Mouse (Mus musculus): ENCODE results near the gene Zfhx3. TPM values are rescaled to one million over a fixed set of nuclear protein-coding genes. Genes with fewer than 3 reads are reported as not detected.

Gene Zfhx3
- polyA plus RNA-seq, 1 experiment, result 2.2 TPM

DNA sequence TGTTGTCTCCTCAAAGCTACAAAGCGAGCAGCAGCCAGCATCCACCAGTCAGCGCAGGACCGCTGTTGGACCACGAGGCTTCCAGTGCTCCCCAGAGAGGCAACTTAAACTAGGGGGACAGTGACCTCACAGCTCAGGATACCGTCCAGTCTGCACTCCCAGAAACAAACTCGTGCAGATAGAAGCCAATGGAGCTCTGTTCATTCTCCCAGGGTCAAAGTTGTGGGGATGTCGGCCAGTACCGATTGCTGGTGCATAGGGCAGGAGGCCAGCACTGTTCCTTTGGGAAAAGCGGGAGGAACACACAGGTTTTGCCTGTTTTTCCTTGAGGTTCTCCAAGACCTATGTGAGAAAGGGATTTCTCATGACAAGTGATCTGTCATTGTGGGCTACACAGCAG is 982.1 kb downstream of the Zfhx3 start:
- DNase-seq (ENCODE audit: low read depth), result no peak

DNA sequence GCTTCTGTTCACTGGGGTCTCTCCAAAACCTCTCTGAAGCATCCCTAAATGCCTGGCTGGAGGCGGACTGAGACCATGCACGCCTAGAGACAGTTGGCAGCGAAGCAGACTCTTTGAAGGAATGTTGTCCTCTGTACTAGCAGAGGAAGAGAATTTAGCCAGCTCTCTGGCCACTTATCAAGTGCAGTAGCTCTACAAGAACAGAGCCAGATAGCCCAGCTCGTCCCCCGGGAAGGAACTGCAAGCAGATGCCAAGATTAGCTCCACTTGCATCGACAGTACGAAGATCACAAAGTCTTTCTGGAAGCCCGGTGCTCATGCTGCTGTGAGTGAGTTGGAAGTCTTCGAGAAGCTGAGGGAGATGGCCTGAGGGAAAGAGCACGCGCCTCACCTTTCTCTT is 983.7 kb downstream of the Zfhx3 start:
- DNase-seq (ENCODE audit: low read depth), result no peak

GRCm38 (mm10) chr8:108930635-108931034 is 988.2 kb downstream of the Zfhx3 start:
- no peak for DNase-seq (ENCODE audit: low read depth)

- DNase-seq (ENCODE audit: low read depth), result no peak
Measured at GRCm38 (mm10) chr8:108931837-108932236, 989.4 kb downstream of the Zfhx3 start.

GRCm38 (mm10) chr8:108932729-108933128 is 990.3 kb downstream of the Zfhx3 start:
- no peak for DNase-seq (ENCODE audit: low read depth)

DNA sequence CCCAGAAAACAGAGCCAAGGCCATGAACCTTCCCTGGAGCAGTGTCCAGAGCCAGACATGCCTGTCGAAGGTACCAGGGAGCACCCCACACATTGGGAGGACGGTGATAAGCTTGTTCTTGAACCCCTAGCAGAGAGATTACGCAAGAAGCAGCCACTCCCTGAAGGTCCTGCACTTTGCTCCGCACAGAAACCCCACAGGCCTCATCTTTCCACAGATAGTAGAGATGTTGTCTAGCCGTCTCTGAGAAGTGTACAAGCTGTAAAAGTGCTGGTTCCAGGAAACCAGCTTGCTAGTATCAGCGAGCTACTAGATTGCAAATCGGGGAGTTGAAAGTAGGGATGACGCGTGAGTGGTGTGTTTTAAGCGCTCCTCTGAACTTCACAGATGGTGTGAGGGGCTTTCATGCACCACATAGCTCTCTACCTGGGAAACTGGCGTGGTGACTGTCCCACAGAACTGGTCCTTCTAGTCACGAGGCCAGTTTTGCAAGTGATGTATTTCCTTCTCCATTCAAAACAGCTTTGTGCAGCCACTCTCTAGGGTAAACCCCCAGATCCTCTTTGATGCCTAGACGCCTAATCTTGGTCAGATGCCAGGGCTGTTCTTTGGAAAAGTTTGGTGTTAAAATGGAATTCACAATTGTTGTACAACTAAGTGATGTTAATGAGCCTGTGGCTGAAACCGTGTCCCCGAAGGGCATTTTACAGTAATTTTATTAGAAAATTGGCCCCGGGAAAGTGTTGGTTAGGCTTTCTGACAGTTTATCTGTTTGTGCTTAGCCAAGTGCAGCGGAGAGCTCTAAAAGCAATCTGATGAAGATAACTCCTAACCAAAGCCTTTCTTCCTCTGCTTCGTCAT is 993.6 kb downstream of the Zfhx3 start:
- no peak for DNase-seq (ENCODE audit: low read depth)

DNA sequence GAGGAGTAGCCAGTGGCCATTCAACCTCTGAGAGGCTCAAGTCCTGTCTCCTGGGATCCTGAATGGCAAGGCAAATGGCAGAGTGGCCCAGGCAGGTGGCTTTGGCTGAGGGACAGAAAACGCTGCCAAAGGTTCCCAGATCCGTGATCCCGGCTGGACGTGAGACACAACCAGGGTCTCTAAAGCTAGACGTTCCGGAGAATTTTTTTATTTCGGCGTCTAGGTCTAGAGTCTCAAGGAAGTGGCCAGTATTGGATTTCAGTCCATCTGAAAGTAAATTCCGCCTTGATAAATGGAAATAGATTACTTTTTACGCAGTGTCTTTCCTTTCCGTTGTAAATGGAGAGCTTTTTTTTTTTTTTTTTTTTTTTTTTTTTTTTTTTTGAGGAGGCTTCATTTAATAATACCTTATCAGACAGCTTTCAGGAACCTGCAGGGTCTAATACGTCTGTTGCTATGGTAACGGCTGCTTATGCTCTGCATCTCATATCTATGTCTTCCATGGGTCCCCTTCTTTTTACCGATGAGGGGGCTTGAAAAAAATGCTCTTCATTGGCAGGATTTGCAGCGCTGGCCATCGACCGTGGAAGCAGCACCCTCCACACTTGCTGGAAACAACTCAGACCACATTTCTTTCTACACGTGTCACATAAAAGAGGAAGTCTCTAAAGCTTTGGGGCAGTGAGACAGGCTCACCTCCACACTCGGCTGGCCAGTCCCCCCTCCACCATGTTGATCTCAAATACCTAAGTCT is 994.4 kb downstream of the Zfhx3 start:
- DNase-seq (ENCODE audit: low read depth), result no peak

DNA sequence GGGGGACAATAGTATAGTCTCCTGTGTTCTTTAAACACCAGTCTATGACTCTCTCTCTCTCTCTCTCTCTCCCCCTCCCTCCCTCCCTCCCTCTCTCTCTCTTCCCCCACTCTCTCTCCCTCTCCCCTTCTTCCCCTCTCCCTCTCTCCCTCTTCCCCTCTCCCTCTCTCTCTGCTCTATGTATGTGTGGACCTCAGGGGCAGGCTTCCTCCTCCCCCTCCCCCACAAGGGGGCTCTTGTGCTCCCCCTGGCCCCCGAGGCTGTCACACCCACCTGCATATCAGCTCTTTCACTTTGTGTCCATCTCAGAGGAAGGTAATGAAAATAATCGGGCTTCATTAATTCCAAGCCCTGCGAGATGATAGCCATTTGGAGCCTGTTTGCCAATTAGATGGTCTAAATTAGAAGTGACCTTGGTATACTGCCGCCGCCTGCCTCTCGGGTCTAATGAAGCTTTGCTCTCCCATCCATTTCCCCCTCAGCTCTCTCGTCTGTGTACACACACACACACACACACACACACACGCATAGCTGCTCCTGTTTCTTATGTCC is 995.5 kb downstream of the Zfhx3 start:
- DNase-seq (ENCODE audit: low read depth), result no peak

- no peak for DNase-seq (ENCODE audit: low read depth)
Measured at GRCm38 (mm10) chr8:108942686-108943085, 1000.2 kb downstream of the Zfhx3 start.

- DNase-seq (ENCODE audit: low read depth), result no peak
Measured at GRCm38 (mm10) chr8:108943132-108943531, 1000.7 kb downstream of the Zfhx3 start.

- no peak for DNase-seq (ENCODE audit: low read depth)
Measured at GRCm38 (mm10) chr8:108944312-108944711, 1001.9 kb downstream of the Zfhx3 start.

DNA sequence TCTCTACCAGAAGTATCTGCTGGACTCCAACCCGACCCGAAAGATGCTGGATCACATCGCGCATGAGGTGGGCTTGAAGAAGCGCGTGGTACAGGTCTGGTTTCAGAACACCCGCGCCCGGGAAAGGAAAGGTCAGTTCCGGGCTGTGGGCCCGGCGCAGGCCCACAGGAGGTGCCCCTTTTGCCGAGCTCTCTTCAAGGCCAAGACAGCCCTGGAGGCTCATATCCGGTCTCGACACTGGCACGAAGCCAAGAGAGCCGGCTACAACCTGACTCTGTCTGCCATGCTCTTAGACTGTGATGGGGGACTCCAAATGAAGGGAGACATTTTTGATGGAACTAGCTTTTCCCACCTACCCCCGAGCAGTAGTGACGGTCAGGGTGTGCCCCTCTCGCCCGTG is 1007.9 kb downstream of the Zfhx3 start:
- DNase-seq (ENCODE audit: low read depth), result no peak

GRCm38 (mm10) chr8:108951560-108951959 is 1009.1 kb downstream of the Zfhx3 start:
- no peak for DNase-seq (ENCODE audit: low read depth)

GRCm38 (mm10) chr8:108956416-108956815 is 1014.0 kb downstream of the Zfhx3 start:
- DNase-seq (ENCODE audit: low read depth), result no peak

- DNase-seq (ENCODE audit: low read depth), result no peak
Measured at GRCm38 (mm10) chr8:108962516-108962915, 1020.1 kb downstream of the Zfhx3 start.

GRCm38 (mm10) chr8:108963181-108963580 is 1020.7 kb downstream of the Zfhx3 start:
- no peak for DNase-seq (ENCODE audit: low read depth)

GRCm38 (mm10) chr8:108966041-108966440 is 1023.6 kb downstream of the Zfhx3 start:
- no peak for DNase-seq (ENCODE audit: low read depth)

DNA sequence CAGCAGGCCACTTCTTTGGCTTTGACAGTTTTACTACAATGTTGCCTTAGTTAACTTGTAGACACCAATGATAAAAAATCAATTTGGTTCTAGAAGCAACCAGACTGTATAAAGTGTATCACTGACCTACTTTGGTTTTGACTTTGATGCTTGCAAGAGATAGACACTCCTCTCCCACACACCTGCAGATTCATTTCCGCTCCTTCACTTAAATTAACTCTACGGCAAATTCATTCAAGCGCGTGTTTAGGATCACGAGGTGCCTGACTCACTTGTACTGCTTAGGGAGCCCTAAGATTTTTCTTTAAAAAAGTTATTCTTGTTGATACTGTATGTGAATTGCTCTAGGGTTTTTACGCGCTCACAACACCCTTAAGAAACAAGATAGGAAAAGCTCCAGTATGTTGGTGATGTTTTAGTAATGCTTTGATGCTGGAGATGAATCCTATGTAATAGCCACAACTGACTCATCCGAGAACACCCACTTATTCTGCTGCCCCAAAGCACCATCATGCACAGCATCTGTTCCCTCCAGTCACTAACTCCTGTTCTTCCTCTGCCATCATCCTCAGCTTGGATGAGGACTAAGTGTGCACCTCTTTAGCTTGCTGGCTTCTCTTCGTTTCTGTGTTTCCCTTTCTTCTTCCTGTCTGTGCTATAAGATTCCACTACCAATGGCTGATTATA is 1031.3 kb downstream of the Zfhx3 start:
- DNase-seq (ENCODE audit: low read depth), result no peak

DNA sequence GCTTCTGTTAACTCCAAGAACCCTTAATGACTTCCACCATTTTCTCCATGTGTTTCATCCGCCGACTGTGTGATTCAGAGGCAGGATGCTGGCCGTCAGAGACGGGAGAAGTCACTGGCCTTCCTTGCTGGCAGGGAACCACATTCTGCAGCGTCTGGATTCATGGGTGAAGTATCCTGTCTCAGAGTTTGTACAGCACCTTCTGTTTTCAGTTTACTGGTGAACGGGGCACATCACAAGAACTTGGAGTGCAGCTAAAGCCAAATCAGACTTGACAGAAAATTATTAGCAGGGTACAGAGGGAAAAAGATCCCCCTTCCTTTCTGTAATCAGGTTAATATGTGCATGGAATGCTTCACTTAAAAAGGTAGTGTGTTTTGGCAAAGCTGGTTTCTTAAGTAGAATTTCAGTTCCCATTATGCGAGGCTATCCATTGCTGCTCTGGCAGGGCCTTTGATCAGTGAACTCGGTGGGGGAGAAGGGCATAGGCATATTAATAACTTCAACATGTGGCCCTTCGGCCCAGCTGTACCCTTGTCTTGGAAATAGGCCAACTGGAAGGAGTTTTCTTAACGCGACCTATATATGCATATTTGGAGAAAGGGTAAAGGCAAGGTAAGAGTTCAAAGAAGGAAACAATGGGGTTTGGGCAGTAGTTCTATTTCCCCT is 1035.4 kb downstream of the Zfhx3 start:
- DNase-seq (ENCODE audit: low read depth), result no peak

DNA sequence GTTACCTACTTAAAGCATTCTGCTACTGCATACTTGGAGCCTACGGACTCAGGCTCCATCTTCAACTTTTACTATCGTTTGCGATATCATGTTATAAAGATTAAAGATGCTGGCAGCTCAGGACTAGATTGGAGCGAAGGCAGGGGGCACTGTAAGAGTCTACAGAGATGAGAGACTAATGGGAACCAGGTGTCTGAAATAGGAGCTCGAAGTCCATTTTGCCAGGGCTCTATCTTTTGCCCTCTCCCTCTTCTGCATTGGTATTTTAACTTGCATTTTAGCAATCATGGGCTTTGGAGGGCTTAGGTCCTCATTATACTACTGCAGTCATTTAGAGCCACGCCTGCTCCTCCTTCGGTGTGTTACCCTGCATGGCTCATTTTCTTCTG is 1035.9 kb downstream of the Zfhx3 start:
- DNase-seq (ENCODE audit: low read depth), result no peak

DNA sequence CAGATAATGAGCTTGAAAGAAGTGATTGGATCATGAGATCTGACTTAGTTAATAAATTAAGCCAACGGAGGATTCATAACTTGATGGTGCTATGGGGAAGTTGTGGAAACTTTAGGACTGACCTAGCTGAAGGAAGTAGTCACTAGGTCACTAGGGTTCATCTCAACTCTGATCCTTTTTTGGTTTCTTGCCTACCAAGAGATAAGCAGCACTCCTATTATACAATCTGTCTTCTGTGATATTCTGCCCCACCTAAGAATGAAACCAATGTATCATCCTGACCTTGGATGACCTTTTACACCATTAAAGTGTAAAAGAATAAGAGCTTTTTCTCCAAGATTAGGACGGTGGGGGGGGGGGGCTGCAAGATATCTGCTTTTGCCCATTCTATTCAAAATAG is 1042.5 kb downstream of the Zfhx3 start:
- DNase-seq (ENCODE audit: low read depth), result no peak

- DNase-seq (ENCODE audit: low read depth), result no peak
Measured at GRCm38 (mm10) chr8:108989841-108990240, 1047.4 kb downstream of the Zfhx3 start.
